Mouse (Mus musculus): ENCODE results near the gene Cfap74.

Gene Cfap74

DNA sequence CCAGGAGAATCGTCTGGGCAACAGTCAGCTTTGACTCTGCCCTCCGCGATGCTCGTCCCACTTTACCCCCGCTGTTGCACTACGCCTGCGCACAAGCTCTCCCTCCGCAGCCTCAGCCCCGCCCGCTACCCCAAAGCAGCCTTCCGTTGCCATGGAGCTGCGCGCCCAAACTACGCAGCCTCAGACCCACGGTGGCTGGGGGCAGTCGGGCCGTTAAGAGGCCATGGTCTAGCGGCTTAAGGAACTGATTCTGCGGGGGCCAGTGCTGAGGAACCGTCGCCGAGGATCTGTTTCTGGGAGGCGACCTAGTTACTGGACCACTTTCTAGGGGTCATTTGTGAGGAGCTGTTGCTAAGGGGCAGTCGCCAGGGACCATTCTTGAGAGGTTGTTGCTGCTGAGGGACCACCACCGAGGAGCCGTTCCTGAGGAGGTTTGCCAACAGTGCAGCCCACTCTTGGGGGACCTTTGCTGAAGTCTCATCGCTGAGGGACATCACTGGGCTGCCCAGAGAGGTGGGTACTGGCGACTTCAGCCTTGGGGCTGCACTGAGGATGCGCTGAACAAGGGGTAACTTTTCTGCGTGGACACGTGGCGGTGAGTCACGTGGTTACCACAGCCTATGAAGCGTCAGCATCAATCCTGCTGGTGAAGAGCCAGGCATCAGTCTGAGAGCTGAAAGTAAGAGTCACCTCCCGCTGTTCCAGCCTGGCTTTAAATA lies at the start of gene Cfap74:
TSS of gene Cfap74 (plus strand) at position 133 of the 719 bp plus-strand sequence.
- in situ Hi-C loops (cut with MboI) = no loop called here

DNA sequence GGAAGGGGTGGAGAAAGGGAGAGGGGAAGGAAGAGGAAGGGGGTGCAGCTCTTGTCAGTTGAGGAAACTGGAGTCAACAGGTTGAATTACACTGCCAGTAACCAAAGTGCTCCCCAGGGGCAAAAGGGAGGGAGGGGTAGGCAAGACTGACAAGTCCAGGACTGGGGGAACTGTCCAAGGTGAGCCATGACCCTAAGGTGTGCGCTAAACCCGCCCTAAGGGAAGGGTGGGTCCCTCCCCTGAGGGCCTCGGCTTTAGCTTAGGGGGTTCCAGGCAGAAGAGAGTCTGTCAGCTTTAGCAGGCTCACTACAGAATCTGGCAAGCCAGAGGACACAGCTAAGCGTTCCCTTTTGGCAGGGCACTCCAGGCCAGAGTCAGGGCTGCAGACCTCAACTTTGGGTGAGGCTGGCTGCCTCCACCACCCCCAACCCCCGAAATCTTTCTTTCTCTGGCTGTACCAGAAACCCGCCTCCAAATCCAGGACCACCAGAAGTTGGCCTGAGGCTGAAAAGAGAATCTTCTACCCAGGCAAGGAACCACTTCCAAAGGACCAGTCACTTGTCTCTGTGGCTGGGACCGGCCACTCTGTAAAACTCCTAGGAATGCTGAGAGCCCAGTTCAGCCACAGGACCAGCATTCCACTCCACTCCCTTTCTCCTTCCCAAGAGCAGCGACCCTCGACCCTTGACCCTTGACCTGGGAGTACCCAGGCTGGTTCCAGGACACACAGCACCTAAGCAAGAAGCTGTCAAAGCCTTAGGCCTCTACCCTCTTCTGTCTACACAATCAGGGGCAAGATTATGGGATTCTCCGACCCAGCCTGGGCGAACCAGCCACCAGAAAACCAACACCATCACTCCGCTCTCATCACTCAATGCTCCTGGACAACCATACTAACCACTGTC lies 49.2 kb upstream of the Cfap74 start:
- in situ Hi-C loops (cut with MboI) = no loop called here

DNA sequence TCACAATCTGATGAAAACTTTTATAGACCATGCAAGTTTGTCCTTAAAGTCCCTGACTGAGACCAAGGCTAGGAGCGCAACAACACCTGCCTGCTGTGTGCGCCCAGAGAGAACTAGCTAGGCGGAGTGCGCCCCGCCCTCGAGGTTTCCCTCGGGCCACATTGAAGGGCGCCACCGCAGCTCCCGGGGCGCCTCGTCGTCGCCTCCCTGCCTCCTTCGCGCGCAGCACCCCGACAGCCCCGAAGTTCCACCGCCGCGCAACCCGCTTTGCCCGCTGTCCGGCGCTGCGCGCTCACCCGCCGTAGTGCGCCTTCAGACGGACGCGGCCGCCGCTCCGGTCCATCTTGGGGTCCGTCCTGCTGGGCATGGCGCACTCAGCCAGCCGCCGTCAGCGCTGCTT lies 48.1 kb upstream of the Cfap74 start:
- in situ Hi-C loops (cut with MboI) = no loop called here

DNA sequence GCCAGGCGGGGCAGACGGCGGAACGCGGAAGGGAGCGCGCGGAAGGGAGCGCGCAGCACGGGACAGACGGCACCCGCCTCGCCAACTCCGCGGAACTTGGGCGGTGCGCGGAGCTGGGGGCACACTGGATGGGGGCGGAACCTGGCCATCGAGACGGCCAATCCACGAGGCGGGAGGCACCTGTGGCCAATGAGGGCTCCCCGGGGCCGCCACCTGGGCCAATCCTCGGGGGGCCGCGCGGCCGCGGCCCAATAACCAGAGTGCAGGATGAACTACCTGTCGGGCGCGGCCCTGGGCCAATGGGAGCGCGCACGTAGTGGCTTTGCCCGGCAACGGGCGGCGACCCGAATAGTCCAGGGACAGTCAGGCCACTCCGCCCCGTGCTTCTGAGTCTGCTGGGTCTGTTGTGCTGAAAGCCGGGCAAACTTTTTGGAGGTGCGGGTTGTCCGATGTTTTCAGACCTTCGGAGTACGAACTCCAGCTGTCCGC lies 47.6 kb upstream of the Cfap74 start, which contains the start of gene Prkcz:
TSS of gene Prkcz (minus strand) at position 59 of the 489 bp plus-strand sequence.
- in situ Hi-C loops (cut with MboI) = no loop called here

DNA sequence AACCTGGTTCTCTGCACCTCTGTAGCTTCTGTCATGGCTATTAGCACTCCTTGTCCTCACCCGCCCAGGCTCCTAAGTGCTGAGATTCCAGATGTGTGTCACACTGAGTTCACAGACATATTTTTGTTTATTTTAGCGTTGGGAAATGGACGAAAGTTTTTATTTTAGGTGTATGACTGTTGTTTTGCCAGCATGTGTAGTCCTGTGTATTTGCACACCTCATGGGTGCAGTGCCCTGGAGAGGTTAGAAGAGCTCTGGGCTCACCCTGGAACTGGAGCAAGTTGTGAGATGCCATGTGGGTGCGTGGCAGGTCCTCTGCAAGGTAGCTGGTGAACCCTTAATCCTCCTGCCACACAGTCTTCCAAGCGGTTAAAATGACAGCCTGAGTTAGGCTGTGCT lies 46.5 kb upstream of the Cfap74 start:
- in situ Hi-C loops (cut with MboI) = no loop called here

DNA sequence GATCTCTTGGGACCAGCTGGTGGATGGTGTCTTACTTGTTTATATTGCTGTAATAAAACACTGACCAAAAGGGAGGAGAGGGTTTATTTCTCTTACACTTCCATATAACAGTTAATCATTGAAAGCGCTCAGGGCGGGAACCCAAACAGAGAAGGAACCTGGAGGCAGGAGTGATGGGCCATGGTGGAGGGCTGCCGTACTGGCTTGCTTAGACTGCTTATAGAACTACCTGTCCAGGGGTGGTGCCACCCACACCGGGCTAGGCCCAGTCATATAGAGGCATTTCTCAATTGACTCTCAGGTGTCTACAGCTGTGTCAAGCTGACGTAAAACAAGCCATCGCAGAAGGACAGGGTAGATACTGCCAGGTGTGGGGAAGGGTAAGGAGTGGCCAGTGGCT lies 42.2 kb upstream of the Cfap74 start:
- in situ Hi-C loops (cut with MboI) = no loop called here

DNA sequence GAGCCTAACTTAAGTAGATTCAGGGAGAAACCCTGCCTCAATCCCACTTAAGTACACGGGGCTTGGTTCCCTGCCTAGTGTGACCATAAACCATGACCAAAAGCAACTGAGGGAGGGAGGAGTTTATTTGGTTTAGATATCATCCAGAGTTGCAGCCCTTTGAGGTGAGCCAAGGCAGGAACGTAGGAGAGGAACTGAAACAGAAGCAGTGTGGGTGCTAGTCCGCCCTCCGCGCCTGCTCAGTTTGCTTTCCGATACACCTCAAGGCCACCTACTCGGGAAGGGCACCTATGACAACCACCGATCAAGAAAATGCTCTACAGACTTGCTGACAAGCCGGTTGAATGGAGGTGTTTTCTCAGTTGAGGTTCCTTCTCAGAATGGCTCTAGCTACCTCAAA lies 41.3 kb upstream of the Cfap74 start:
- in situ Hi-C loops (cut with MboI) = no loop called here

DNA sequence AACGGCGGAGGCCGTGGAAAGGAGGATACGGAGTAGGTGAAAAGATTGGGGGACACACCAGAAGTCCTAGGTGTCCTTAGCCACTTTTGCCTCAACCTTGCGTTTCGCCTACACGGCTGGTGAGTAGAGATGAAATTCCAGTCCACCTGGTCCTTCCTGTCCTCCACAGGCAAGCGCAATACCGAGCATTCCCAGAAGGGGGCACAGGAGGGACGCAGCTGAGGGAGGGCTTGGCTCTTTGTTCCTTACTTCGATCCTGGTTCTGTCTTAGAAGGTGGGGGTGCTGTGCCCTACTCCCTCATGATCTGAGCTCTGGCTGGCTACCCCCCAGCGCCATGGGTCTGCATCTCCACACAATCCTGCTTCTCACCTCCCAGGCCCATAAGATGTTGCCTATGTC lies 40.3 kb upstream of the Cfap74 start:
- in situ Hi-C loops (cut with MboI) = no loop called here

DNA sequence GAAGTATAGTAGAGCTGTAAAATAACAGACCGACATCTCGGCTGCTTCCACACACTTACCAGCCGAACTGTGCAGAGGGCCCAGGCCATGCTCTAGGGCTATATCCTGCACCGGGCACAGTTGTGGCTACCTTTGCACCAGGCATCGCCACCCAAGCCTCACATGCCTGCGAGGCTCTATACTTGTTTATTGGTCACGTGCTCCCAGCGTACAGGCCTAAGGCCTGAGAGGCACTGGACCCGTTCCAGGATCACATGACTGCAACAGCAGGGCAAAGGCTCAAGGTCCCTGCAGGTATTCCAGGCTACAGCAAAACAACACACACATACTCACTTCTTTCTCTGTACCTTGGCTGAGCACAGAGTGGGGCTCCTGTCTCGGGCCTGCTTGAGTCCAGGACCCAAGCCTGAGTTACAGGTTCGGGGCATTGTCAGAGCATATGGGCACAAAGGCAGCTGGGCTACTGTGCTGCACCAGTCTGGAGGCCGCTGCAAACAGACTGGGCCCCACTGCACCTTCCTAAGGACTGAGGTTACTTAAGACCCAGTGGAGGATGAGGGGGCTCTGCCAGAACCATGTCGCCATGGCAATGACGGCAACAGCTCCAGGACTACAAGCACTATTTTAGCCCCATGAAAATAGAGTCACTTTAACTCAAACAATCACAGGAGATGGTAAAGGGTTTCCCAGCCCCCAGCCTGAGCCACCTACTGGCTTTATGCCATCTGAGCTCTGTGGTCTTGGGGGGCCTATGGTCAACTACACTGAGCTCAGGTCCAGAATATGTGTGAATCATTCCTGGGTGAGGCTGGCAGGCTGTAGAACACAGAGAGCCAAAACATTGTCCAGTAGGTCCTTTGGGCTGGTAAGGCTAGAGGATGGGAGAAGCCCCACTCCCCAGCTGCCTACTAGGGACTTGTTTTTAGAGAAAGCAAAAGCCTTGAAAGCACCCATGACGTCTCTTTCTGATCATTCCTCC lies 38.0 kb upstream of the Cfap74 start:
- in situ Hi-C loops (cut with MboI) = no loop called here

DNA sequence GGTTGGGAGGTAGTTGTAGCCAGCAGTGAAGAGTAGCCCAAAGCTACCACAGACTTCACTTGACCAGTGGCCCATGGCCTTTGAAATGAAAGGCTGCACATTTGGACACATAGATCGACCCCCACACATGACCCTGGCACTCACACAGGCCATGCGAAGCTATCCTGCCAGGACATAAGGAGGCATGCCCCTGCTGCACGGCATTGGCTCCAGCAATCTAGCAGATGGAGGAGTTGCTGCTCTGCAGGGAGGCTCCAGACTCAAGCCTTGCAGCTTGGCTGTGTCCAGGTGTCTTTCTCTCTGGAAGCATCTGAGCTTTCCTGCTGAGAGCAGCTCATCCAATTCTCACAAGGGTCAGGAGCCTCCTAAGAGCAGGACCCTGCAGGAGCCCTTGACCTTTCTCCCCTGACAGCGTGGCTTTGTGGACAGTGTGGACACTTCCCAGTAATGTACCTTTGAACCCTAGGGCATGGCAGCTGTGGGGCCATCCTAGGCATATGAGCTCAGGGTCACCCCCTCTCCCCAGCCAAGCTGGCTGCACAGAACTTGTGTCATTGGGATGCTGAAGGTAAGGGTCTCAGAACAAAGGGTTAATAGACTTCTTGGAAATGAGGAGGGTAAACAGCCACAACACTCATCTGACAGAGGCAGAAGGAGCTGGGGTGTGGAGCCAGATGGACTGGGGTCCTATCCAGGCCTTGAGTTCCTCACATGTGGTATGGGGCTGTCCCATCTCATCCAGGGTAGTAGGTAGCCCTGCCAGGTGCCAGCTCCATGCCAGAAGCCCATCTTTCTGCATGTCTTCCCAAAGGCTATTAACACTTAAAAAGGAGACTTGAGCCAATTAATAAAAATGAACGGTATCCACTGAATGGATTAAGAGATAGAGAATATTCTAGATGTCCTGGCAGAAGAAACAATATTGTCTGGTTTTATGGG lies 36.9 kb upstream of the Cfap74 start:
- in situ Hi-C loops (cut with MboI) = no loop called here

DNA sequence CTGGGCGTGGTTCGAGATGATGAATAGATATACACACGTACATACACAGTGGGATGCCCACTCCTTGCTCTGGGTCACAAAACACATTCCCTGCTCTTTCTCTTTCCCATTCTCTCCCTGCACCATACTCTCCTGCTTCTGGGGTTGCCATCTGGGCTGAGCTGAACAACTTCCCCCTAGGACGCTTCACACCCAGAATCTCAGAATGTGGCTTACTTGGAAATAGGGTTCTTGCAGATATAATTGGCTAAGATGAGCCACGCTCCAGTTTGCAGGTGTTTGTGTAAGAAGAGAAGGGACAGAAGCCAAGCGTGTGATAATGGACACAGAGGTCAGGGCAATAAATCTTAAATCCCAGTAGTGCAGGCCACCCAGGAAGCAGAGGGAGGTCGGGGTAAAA lies 27.0 kb upstream of the Cfap74 start:
- in situ Hi-C loops (cut with MboI) = no loop called here

DNA sequence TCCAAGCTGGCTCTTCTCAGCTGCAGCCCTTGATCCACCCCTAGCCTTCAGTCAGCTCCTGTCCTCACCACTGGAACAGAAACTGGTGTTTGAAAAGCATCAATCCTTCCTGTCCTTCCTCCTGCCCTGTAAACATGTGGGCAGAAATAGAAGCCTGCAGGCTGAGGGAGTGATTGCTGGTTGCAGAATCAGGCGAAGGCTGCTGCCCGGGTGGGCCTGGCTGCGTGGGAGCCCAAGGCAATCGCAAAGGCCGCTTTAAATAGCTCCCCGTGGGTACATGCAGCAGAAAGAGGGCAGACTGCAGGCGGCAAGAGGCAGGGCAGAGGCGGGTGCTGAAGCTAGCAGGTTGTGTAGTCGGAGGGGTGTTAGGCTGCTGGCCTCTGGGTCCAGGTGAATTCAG lies 26.2 kb upstream of the Cfap74 start:
- in situ Hi-C loops (cut with MboI) = no loop called here

DNA sequence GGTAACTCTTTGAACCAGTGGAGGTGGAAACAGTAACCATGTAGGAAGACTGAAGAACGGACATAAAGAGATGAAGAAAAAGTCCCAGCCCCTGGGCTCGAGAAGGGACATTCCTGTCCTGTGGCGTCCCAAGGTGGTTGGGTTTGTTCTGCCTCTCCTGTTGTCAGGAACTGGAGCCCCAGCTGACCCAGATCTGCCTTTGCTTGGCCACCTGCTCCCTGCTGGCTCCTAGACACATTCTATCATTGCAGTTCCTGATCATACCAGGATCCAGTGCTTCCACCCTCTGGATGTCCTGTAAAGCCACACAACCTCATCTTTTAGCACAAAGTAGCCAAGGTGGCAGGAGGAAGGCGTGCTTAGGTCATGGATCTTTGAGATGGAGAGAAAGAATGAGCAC lies 25.7 kb upstream of the Cfap74 start:
- in situ Hi-C loops (cut with MboI) = no loop called here

DNA sequence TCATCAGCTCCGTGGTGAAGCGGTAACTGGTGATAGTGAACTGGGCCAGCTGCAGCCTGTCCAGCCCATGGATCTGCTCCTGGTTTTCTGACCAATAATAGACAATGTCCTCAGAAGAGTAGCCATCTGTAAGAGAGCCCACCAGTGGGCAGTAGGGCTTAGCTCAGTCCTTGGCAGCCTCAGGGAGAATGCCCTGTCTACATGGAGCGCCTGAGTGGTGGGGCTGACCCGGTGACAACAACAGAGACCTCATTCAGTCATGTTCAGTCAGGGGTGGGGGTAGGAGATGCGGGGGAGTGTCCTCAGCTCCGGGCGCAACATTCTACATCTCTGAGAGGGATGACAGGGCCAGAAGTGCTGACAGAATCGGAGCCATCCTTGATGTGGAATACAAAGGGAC lies 21.8 kb upstream of the Cfap74 start:
- in situ Hi-C loops (cut with MboI) = no loop called here

DNA sequence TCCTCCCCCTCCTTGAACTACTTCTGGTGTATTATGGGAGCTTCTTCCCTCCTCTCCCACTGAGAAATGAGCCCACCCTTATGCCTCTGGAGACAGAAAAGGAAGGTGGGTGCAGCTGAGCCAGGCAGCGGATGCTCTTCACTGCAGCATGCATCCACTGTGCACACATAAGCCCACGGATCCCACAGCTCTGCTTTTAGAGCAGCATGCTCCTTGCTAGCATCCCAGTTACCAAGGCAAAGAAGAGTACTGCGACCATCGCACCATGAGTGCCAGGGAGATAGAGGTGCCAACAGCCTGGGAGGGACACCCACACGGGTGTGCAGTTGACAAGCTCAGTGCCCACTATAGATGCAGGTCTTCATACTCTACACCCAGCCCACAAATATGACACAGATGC lies 13.5 kb upstream of the Cfap74 start:
- in situ Hi-C loops (cut with MboI) = no loop called here

DNA sequence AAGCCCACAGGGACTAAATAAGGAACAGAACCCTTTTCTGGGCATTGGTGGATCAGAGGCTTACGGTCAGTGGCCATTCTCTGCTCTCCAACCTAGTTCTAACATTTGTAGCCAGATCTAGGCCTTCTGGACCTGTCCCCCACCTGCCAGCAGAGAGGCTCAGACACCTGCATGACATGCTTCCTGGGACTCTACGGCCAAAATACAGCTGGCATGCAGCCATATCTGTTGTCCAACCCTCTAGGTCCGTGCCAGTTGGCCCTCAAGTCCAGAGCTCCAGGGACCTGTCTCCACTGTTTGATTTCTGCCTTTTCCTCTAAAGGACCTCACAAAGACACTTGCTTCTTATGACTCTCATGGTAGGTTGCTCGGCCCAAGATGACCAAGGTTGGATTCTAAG lies 12.2 kb upstream of the Cfap74 start:
- in situ Hi-C loops (cut with MboI) = no loop called here

DNA sequence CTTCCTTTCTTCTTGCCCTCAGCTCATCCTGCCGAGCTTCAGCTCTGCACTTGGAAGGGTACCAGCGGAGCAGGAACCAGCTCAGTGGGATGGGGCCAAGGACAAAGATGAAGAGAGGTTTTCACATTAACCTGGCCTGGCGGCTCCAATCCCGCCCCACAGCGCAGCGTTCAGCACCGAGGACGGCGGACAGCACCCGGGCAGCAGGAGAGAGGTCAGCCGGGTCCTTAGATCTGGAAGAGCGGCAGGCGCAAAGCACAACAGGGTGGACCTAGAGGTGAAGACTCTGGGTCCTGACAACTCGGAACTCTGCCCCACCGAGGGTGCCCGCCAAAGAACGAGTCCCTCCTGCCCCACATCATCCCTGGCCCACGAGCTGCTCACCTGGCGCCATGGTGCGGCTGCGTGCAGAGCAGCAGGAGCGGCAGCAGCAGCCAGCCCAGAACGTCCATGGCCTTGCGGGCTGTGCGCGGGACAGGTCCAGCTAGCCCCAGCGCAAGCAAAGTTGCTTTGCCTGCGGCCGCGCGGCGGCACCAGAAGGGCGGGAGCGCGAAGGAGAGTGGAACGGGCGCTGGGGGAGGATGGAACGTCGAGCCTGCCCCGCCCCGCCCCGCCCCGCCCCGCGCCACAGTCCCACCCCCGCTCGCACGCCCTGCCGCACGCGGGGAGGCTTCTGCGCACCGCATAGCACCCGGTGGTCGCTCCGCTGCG lies 11.3 kb upstream of the Cfap74 start, which contains the start of gene Gabrd:
TSS of gene Gabrd (minus strand) at position 602 of the 711 bp plus-strand sequence.
- in situ Hi-C loops (cut with MboI) = no loop called here

DNA sequence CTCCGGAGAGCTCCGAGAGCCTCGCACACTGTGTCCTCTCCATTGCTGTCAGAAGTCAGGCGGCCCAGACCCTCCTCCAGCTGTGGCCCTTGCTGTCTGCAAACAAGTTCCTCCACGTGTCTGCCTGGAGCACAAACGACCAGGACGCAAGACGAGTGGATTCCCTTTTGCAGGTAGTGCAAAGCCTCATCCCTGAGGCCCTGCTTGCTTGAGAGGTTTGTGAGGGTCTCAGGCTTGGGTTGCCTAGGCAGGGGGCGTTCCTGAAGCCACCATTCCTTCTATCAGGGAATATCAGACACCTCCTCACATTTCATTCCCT lies 10.8 kb upstream of the Cfap74 start:
- in situ Hi-C loops (cut with MboI) = no loop called here

DNA sequence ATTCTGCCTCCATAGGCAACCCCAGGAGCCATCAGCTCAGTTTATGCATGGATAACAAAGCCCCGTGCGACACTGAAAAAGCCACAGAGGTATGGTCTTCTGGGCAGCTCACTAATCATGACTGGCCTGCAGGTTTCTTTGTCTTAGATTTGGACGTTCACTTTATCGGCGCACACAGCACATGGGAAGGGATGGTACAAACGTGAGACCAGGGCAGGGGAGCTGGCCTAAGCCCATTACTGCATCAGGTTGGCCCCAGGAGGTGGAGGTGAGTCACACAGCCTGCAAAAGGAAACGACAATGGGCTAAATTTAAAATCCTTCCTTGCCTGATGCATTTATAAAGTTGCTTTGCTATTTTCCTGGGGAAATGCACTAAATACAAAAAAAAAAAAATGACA lies 7.9 kb upstream of the Cfap74 start:
- in situ Hi-C loops (cut with MboI) = no loop called here

DNA sequence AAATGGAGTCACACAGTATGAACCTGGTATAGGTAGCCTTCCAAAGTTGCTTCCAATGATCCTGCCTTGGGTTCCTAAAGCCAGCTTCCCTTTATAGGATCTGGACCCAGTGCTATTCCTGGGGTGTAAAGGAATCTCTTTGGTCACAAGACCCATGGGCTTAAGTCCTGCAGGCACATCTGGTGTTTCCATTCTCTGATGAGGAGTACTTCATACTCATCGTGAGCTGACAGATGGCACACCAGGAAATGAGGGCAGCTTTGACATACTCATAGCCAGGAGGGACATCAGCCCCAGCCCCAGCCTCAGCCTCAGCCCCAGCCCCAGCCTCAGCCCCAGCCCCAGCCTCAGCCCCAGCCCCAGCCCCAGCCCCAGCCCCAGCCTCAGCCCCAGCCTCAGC lies 6.5 kb upstream of the Cfap74 start:
- in situ Hi-C loops (cut with MboI) = no loop called here

All from mature B cell (primary cell).